Mouse (Mus musculus) heart, adult 2 months (tissue): ENCODE results near the gene Tm7sf2.

Source experiments
- CTCF ChIP-seq: fragments of 200-600 bp; IDR thresholded peaks from 2 replicates; pipeline ENCODE4 v1.8.1; 2022; ENCODE audit warnings: antibody characterized with exemption, mild to moderate bottlenecking, moderate library complexity
- EP300 ChIP-seq: fragments of 200-500 bp; IDR thresholded peaks from 2 replicates; pipeline ENCODE4 v1.6.1; 2011; ENCODE audit warnings: low read depth, low read length, control low read depth; ENCODE audit not compliant: insufficient read depth
- POLR2A ChIP-seq: fragments of 200-500 bp; IDR thresholded peaks from 2 replicates; pipeline ENCODE4 v1.6.1; 2011; ENCODE audit warnings: mild to moderate bottlenecking, low read depth, low read length, control low read depth; ENCODE audit not compliant: insufficient read depth

GRCm38 (mm10) chr19:6067724-6068415 lies at the start of gene Tm7sf2:
- TF ChIP-seq POLR2A (0 out of 2 replicates have a peak, but pooled peaks have one; percentile 0), CTCF (peak; percentile 22; the same call in 1 of the 2 replicates), EP300 (no peak)
